Mouse (Mus musculus): ENCODE results near the gene Cd44. TPM values are rescaled to one million over a fixed set of nuclear protein-coding genes. Genes with fewer than 3 reads are reported as not detected.

Gene Cd44
- polyA plus RNA-seq, 1 experiment from 2014 or later, result 13.4 TPM

Other genes with a start within 250 kb of the Cd44 start
- gene Slc1a2, start 243.0 kb downstream of the Cd44 start, polyA plus RNA-seq (2016; fragmentation: Nextera tagmentation; extraction: Ambion mirVana), result 0.21 and 0.40 TPM in 2 replicates
- gene Pdhx, start 171.8 kb upstream of the Cd44 start, polyA plus RNA-seq (2016; fragmentation: Nextera tagmentation; extraction: Ambion mirVana), result 47.2 and 55.6 TPM in 2 replicates
- gene Apip, start 172.0 kb upstream of the Cd44 start, polyA plus RNA-seq (2016; fragmentation: Nextera tagmentation; extraction: Ambion mirVana), result 65.4 and 66.2 TPM in 2 replicates